Mouse (Mus musculus) stomach, postnatal 0 days (tissue): ENCODE data around the gene Cd163l1.

Experiments used
- CTCF ChIP-seq: IDR thresholded peaks from 2 replicates; pipeline ENCODE4 v1.5.1; 2016; ENCODE audit warnings: antibody characterized with exemption, low read depth, mild to moderate bottlenecking, moderate library complexity
- EP300 ChIP-seq: optimal IDR thresholded peaks from 2 replicates; pipeline ENCODE3; 2016; ENCODE audit warnings: antibody characterized with exemption

- TF ChIP-seq CTCF (no peak), EP300 (no peak)
These were observed 29.1 kb downstream of the Cd163l1 start, which contains the start of gene 5830411N06Rik for GRCm38 (mm10) chr7:140247216-140247615.
